Mouse (Mus musculus) Patski (cell line): Measurements from ENCODE around the gene Zscan4d. TPM values are rescaled to one million over a fixed set of nuclear protein-coding genes. Genes with fewer than 3 reads are reported as not detected.
"Not testable (repeated sequence)": the region's sequence is repeated elsewhere in the genome, so short reads cannot be mapped to it uniquely, and the experiment has no call there.

Source experiments
- ATAC-seq: fragments of 100-300 bp; one replicate; pipeline ENCODE4 v1.8.0; 2021
- CTCF ChIA-PET: fragments of 350-600 bp; sonication (Branson Sonifier 250); formaldehyde crosslinking; loops from one replicate; lab custom pipeline; 2022; ENCODE audit warnings: inconsistent platforms; lab: Charles Lee
- POLR2A ChIA-PET: fragments of 350-600 bp; sonication (Branson Sonifier 250); formaldehyde crosslinking; loops from one replicate; lab custom pipeline; 2022; ENCODE audit warnings: antibody characterized with exemption, inconsistent platforms; lab: Charles Lee
- DNase-seq: peaks from one replicate; pipeline ENCODE4 v3.0.0-alpha.2; 2011; ENCODE audit warnings: low read depth, low spot score
- H3K27me3 ChIP-seq: fragments of 371-371 bp; one replicate; pipeline ENCODE4 v1.5.1; 2021
- CTCF ChIP-seq: fragments of 100-300 bp; IDR thresholded peaks from one replicate; pipeline ENCODE4 v1.5.1; 2021
- in situ Hi-C: fragments of 300-500 bp; cut with MboI; formaldehyde crosslinking; loops from 3 replicates; pipeline ENCODE4 v1.11.1; 2018; ENCODE audit warnings: low pct_unique_long_range_greater_than_20kb, mixed read lengths
- polyA plus RNA-seq: library from polyadenylated mRNA; unstranded; gene quantifications from one replicate; pipeline ENCODE4 v1.2.3, GENCODE M21; 2021

Zscan4d gene
- not detected for polyA plus RNA-seq

GRCm38 (mm10) chr7:11166059-11166458 is at the start of gene Zscan4d:
Zscan4d (minus strand) TSS chr7:11166159.
- H3K27me3 ChIP-seq, in situ Hi-C loops, POLR2A ChIA-PET, DNase-seq, CTCF ChIA-PET, ATAC-seq: not testable (repeated sequence)

- in situ Hi-C loops, DNase-seq, POLR2A ChIA-PET, CTCF ChIA-PET, H3K27me3 ChIP-seq, ATAC-seq: not testable (repeated sequence)
- peak; percentile 21 for TF ChIP-seq CTCF
Observed at GRCm38 (mm10) chr7:11158036-11158435, 7.9 kb downstream of the Zscan4d start.

Other genes starting within 250 kb of the Zscan4d start
- not detected for gene Zscan4c, start 160.4 kb downstream of the Zscan4d start, polyA plus RNA-seq
- not detected for gene Zscan4-ps1, start 96.5 kb downstream of the Zscan4d start, polyA plus RNA-seq
- not detected for gene Zscan4e, start 144.5 kb upstream of the Zscan4d start, polyA plus RNA-seq
- gene Zscan4f, start 231.8 kb upstream of the Zscan4d start, polyA plus RNA-seq = not detected